Mouse (Mus musculus) heart, adult 8-10 months (tissue): ENCODE measurements around the gene Flnc. TPM values are rescaled to one million over a fixed set of nuclear protein-coding genes. Genes with fewer than 3 reads are reported as not detected.
"Not testable (repeated sequence)": the region's sequence is repeated elsewhere in the genome, so short reads cannot be mapped to it uniquely, and the experiment has no call there.

Experiments used
- DNase-seq: peaks from one replicate; pipeline ENCODE4 v3.0.0; 2022; ENCODE audit warnings: low spot score
- total RNA-seq, 4 experiments: library from RNA; stranded (reverse); gene quantifications; 2 replicates each; pipeline ENCODE4 v1.2.4; 2022

Gene Flnc
- total RNA-seq: 100 to 1,000 TPM; 195 to 305 (median 272) TPM

- peak; percentile 40 for DNase-seq
Measured at GRCm38 (mm10) chr6:29433038-29433803, at the start of gene Flnc. TSS of gene Flnc (plus strand) at chr6:29433256.

- no peak for DNase-seq
Measured at GRCm38 (mm10) chr6:29388052-29388518, 45.0 kb upstream of the Flnc start, which contains the start of gene Opn1sw. TSS of gene Opn1sw (minus strand) at chr6:29388468.

DNA sequence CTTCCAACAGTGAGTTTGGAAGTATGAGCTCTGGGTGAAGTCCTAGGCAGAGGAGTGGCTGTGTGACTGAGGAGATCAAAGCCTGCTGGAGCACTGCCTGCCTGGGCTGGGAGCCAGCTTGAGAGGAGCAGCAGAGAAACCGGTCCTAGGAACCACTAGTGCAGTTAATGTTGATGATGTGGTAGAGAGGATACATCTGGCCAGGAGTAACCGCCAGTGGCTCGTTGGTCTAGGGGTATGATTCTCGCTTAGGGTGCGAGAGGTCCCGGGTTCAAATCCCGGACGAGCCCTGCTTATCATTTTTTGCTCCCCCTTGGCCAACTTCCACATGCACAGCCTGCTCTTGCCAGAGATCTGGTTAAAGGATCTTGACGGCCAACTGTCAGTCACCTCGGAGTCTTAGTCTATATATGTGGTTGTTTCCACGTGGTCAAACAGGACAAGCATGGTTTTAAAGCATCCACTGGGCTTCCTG lies 44.4 kb upstream of the Flnc start:
- peak; percentile 94 for DNase-seq

GRCm38 (mm10) chr6:29389425-29389824 lies 43.6 kb upstream of the Flnc start:
- no peak for DNase-seq

DNA sequence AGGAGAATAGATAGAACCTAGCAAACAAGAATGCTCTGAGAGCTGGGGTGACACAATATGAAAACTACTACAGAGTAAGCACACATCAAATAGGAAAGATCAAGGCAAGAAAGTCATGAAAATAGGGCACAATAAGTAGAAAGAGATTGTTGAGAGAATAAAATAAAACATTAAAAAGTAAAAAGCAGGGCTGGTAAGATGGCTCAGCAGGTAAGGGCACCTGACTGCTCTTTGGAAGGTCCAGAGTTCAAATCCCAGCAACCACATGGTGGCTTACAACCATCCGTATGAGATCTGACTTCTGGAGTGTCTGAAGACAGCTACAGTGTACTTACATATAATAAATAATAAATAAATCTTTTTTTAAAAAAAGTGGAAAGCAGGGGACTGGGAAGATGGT lies 42.6 kb upstream of the Flnc start:
- not testable (repeated sequence) for DNase-seq

GRCm38 (mm10) chr6:29391241-29391640 lies 41.8 kb upstream of the Flnc start:
- DNase-seq: not testable (repeated sequence)

GRCm38 (mm10) chr6:29391802-29392201 lies 41.3 kb upstream of the Flnc start:
- no peak for DNase-seq

DNA sequence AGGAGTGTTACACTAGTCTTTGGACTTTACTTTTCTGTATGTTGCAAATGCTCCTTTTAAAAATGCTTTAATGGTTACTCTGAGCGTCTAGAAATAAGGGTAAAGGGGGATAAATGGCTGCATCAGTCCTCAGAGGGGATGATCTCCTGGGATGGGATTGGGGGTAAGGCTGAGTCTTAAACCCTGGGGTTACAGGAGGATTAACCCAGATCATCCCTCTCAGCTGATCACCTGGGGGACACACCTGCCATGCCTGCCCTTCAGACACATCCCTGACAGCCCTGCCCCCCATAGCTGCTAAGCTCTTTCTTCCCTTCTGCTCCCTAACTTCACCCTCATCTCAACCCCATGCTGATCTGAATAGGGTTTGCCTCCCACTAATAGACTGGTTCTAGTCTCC lies 38.8 kb upstream of the Flnc start:
- no peak for DNase-seq

GRCm38 (mm10) chr6:29395910-29396713 lies 36.9 kb upstream of the Flnc start, which contains the start of gene Ccdc136:
TSS of gene Ccdc136 (plus strand) at chr6:29396309.
- peak; percentile 48 for DNase-seq

- DNase-seq: no peak
Measured at GRCm38 (mm10) chr6:29396714-29397540, 36.1 kb upstream of the Flnc start.

GRCm38 (mm10) chr6:29397575-29397974 lies 35.5 kb upstream of the Flnc start:
- DNase-seq: no peak

DNA sequence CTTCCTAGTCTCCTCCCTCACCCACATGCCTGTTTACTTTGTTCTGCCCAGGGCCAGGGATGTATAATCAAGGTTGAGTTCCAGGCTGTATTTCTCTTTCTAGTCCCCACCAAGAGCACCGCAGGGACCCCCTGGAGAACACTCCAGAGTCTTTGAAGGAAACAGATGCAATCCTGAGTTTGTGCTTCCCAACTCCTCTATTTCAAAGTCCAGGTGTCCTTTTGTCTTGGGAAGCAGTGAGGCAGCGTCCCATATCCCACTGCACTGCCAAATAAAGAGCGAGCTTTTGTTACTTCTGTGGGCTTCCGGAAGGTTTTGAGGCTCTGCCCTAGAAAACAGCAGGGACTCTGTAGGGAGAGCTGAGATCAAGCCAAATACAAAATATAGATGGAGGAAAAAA lies 33.2 kb upstream of the Flnc start:
- no peak for DNase-seq

GRCm38 (mm10) chr6:29402693-29403342 lies 30.2 kb upstream of the Flnc start:
- no peak for DNase-seq

DNA sequence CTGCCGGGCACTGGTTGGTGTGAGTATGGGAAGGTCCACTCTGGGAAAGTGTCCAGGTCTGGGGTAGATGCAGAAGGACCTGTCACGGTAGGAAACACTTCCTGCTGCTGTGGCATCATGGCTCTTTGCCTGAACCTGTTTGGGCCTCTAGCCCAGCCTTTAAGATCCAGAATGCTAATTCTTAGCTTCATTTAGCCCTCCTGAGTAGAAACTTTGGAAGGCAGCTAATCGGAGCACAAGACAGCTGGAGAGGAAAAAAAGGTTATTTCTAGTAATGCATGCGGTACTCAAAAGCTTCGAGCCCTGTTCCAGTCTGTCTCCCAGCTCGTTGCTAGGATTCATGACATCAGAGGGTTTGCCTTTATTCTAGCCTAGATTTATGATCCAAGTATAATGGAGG lies 26.6 kb upstream of the Flnc start:
- no peak for DNase-seq

GRCm38 (mm10) chr6:29415446-29415845 lies 17.6 kb upstream of the Flnc start:
- no peak for DNase-seq

DNA sequence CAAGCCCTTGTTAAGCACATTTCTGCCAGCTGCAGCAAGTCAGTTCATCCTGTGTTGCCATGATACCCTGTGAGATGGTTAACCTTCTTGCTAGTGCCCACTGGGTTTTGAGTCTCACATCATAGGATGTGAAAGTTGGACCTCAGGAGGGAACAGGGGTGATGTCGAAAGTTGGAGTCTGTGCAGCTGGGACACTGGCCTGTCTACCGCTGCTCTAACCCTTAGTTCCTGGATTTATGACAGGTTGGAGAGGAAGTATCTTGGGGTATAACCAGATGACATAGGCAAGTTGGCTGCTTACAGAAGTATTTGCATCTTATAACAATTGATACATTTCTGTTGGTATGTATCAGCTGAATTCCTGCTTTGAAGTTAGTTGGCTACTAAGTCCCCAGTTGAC lies 12.5 kb upstream of the Flnc start:
- no peak for DNase-seq

DNA sequence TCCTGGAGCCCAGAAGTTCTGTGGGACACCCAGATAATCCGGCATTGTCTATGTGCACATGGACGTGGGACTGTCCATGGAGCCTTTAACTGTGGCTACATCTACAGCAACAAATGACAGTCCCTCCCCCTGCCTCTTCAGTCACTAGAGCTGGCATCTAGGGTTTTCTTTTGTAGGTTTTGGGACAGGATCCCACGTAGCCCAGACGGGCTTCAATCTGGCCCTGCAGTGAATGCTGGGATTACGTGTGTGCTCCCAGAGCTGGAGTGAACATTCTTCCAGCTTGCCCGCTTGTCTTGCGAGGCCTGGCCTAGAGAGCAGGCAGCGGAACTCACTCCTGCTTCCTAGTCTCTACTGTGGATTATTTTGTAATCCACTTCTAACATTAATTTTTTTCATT lies 7.9 kb upstream of the Flnc start:
- DNase-seq: no peak

GRCm38 (mm10) chr6:29426331-29426730 lies 6.7 kb upstream of the Flnc start:
- no peak for DNase-seq

- DNase-seq: no peak
Measured at GRCm38 (mm10) chr6:29428171-29428570, 4.9 kb upstream of the Flnc start.

GRCm38 (mm10) chr6:29430681-29431420 lies 2.2 kb upstream of the Flnc start:
- DNase-seq: no peak
